Mouse (Mus musculus) G1E-ER4 (cell line): ENCODE measurements around the gene Lyrm7. TPM values are rescaled to one million over a fixed set of nuclear protein-coding genes. Genes with fewer than 3 reads are reported as not detected.

Source experiments
- GATA1 ChIP-seq: IDR thresholded peaks from one replicate; pipeline ENCODE4 v1.8.0; 2012; ENCODE audit warnings: low read length, inconsistent platforms
- polyA plus RNA-seq: library from polyadenylated mRNA; stranded (reverse); fragments of >175 nt; gene quantifications from 2 replicates; pipeline ENCODE4 v1.2.3, GENCODE M21; 2012

Lyrm7 gene
- 0.10 and 0.30 TPM in 2 replicates for polyA plus RNA-seq

GRCm38 (mm10) chr11:54860256-54861038 is at the start of gene Lyrm7:
Gene Lyrm7, minus strand, starts transcription at chr11:54860916.
- no peak for TF ChIP-seq GATA1

GRCm38 (mm10) chr11:54910081-54910665 is 49.5 kb upstream of the Lyrm7 start:
- TF ChIP-seq GATA1: no peak

- no peak for TF ChIP-seq GATA1
Observed at GRCm38 (mm10) chr11:54909273-54909672, 48.6 kb upstream of the Lyrm7 start.

GRCm38 (mm10) chr11:54907259-54907658 is 46.5 kb upstream of the Lyrm7 start:
- TF ChIP-seq GATA1: no peak

GRCm38 (mm10) chr11:54906466-54906865 is 45.8 kb upstream of the Lyrm7 start:
- TF ChIP-seq GATA1: no peak

GRCm38 (mm10) chr11:54905931-54906330 is 45.2 kb upstream of the Lyrm7 start:
- no peak for TF ChIP-seq GATA1

GRCm38 (mm10) chr11:54905086-54905485 is 44.4 kb upstream of the Lyrm7 start:
- TF ChIP-seq GATA1: no peak

GRCm38 (mm10) chr11:54903940-54904706 is 43.4 kb upstream of the Lyrm7 start:
- TF ChIP-seq GATA1: no peak

GRCm38 (mm10) chr11:54903339-54903738 is 42.6 kb upstream of the Lyrm7 start:
- no peak for TF ChIP-seq GATA1

GRCm38 (mm10) chr11:54902333-54903323 is 41.9 kb upstream of the Lyrm7 start, which contains the start of gene Gpx3:
Gene Gpx3, plus strand, starts transcription at chr11:54902453.
- no peak for TF ChIP-seq GATA1

GRCm38 (mm10) chr11:54899657-54900056 is 38.9 kb upstream of the Lyrm7 start:
- TF ChIP-seq GATA1: no peak

GRCm38 (mm10) chr11:54897470-54897869 is 36.8 kb upstream of the Lyrm7 start:
- no peak for TF ChIP-seq GATA1

GRCm38 (mm10) chr11:54894589-54894988 is 33.9 kb upstream of the Lyrm7 start:
- no peak for TF ChIP-seq GATA1

GRCm38 (mm10) chr11:54892091-54892490 is 31.4 kb upstream of the Lyrm7 start:
- TF ChIP-seq GATA1: no peak

GRCm38 (mm10) chr11:54891341-54891740 is 30.6 kb upstream of the Lyrm7 start:
- no peak for TF ChIP-seq GATA1
